ENCODE assay signal across 9 mouse cellular contexts in genomic region chr6:99995970-99996956, GRCm38 (mm10).
A peak's percentile ranks its signal among the peaks of the same experiment; 100 is the strongest.
DNase-seq lines count a peak whose midpoint lies in the region; ATAC-seq lines count a peak whose summit lies in the region.
"Had no signal": no experiment of that assay in that cellular context is flagged by ENCODE, and none has a peak within 500 bp of the region (broad histone marks: within the 10 kb centered on the region; RNA-seq: fewer than 3 reads in every experiment).

No protein-coding gene starts in this region.

- no peak overlapping the region for H3K4me2 ChIP-seq in hindbrain, embryonic 12.5 days (replicated peaks)
- H3K4me2 ChIP-seq in embryonic facial prominence, embryonic 11.5 days (ENCODE audit: low read depth, low read length) = no peak overlapping the region
- H3K4me2 ChIP-seq in intestine, embryonic 15.5 days (replicated peaks) = no peak overlapping the region
- H3K4me2 ChIP-seq in midbrain, embryonic 15.5 days = no peak overlapping the region
- H3K4me2 ChIP-seq: neural tube, embryonic 15.5 days had no signal

- no peak overlapping the region for H3K4me3 ChIP-seq in hindbrain, embryonic 12.5 days
- H3K4me3 ChIP-seq in hindbrain, embryonic 10.5 days = no peak overlapping the region
- H3K4me3 ChIP-seq in embryonic facial prominence, embryonic 11.5 days (ENCODE audit: low read depth, low read length) = no peak overlapping the region
- H3K4me3 ChIP-seq in intestine, embryonic 15.5 days (replicated peaks) = no peak overlapping the region
- H3K4me3 ChIP-seq in midbrain, embryonic 15.5 days = no peak overlapping the region
- H3K4me3 ChIP-seq in limb, embryonic 10.5 days = no peak overlapping the region
- H3K4me3 ChIP-seq: neural tube, embryonic 15.5 days had no signal

- no peaks in the 10 kb centered on the region for H3K9me3 ChIP-seq in hindbrain, embryonic 12.5 days (replicated peaks)
- no peaks in the 10 kb centered on the region for H3K9me3 ChIP-seq in hindbrain, embryonic 10.5 days
- no peaks in the 10 kb centered on the region for H3K9me3 ChIP-seq in embryonic facial prominence, embryonic 11.5 days (replicated peaks; ENCODE audit: control insufficient read depth, low read length)
- no peaks in the 10 kb centered on the region for H3K9me3 ChIP-seq in intestine, embryonic 15.5 days
- H3K9me3 ChIP-seq in midbrain, embryonic 15.5 days = no peaks in the 10 kb centered on the region
- no peaks in the 10 kb centered on the region for H3K9me3 ChIP-seq in limb, embryonic 10.5 days (replicated peaks)
- H3K9me3 ChIP-seq: neural tube, embryonic 15.5 days had no signal

- no peak for DNase-seq in hindbrain, embryonic 10.5 days (ENCODE audit: low spot score)
- peak; percentile 39 for DNase-seq in embryonic facial prominence, embryonic 11.5 days (ENCODE audit: low spot score)
- DNase-seq in kidney, postnatal 36 days = no peak
- DNase-seq in T-cell, adult 2 months (ENCODE audit: low spot score) = no peak
- DNase-seq in limb, embryonic 10.5 days (ENCODE audit: low spot score) = no peak

- H3K27ac ChIP-seq in hindbrain, embryonic 12.5 days = 0 out of 2 replicates have a peak overlapping the region, but pooled peaks have one; percentile 35
- no peak overlapping the region for H3K27ac ChIP-seq in hindbrain, embryonic 10.5 days
- H3K27ac ChIP-seq in embryonic facial prominence, embryonic 11.5 days (replicated peaks; ENCODE audit: low read depth, low read length) = no peak overlapping the region
- no peak overlapping the region for H3K27ac ChIP-seq in intestine, embryonic 15.5 days
- H3K27ac ChIP-seq in midbrain, embryonic 15.5 days = 0 out of 2 replicates have a peak overlapping the region, but pooled peaks have one; percentile 18
- H3K27ac ChIP-seq in limb, embryonic 10.5 days = no peak overlapping the region
- H3K27ac ChIP-seq: neural tube, embryonic 15.5 days had no signal

- H3K4me1 ChIP-seq in hindbrain, embryonic 12.5 days = peaks cover 29% of the 10 kb centered on the region
- H3K4me1 ChIP-seq in hindbrain, embryonic 10.5 days (replicated peaks) = peaks cover 38% of the 10 kb centered on the region
- H3K4me1 ChIP-seq in embryonic facial prominence, embryonic 11.5 days (ENCODE audit: control insufficient read depth, insufficient read depth, low read length) = no peaks in the 10 kb centered on the region; the same call in 1 of the 2 replicates
- H3K4me1 ChIP-seq in intestine, embryonic 15.5 days (replicated peaks) = peaks cover 20% of the 10 kb centered on the region
- peaks cover 30% of the 10 kb centered on the region for H3K4me1 ChIP-seq in midbrain, embryonic 15.5 days
- H3K4me1 ChIP-seq in limb, embryonic 10.5 days = peaks cover 43% of the 10 kb centered on the region

- WGBS in hindbrain, embryonic 12.5 days = 42% methylated on average over 15 of the region's 15 CpGs
- 57% methylated on average over 15 of the region's 15 CpGs for WGBS in hindbrain, embryonic 10.5 days
- 47% methylated on average over 15 of the region's 15 CpGs for WGBS in embryonic facial prominence, embryonic 11.5 days
- WGBS in intestine, embryonic 15.5 days = 51% methylated on average over 15 of the region's 15 CpGs
- 16% methylated on average over 15 of the region's 15 CpGs for WGBS in midbrain, embryonic 15.5 days
- WGBS in limb, embryonic 10.5 days = 66% methylated on average over 15 of the region's 15 CpGs

- H3K9ac ChIP-seq in hindbrain, embryonic 12.5 days = no peak overlapping the region
- H3K9ac ChIP-seq in embryonic facial prominence, embryonic 11.5 days (replicated peaks; ENCODE audit: low read length) = no peak overlapping the region
- H3K9ac ChIP-seq in intestine, embryonic 15.5 days = no peak overlapping the region
- no peak overlapping the region for H3K9ac ChIP-seq in midbrain, embryonic 15.5 days
- H3K9ac ChIP-seq: neural tube, embryonic 15.5 days had no signal

- peaks cover 38% of the 10 kb centered on the region for H3K27me3 ChIP-seq in hindbrain, embryonic 12.5 days
- peaks cover 84% of the 10 kb centered on the region for H3K27me3 ChIP-seq in hindbrain, embryonic 10.5 days (ENCODE audit: insufficient read depth, poor library complexity, severe bottlenecking)
- no peaks in the 10 kb centered on the region; the same call in 1 of the 2 replicates for H3K27me3 ChIP-seq in embryonic facial prominence, embryonic 11.5 days (ENCODE audit: control insufficient read depth, insufficient read depth, low read length)
- no peaks in the 10 kb centered on the region for H3K27me3 ChIP-seq in intestine, embryonic 15.5 days (replicated peaks)
- H3K27me3 ChIP-seq in midbrain, embryonic 15.5 days (replicated peaks) = peaks cover 16% of the 10 kb centered on the region; the same call in 1 of the 2 replicates
- H3K27me3 ChIP-seq in limb, embryonic 10.5 days (ENCODE audit: low read depth, poor library complexity, severe bottlenecking) = peaks cover 92% of the 10 kb centered on the region

- H3K36me3 ChIP-seq in hindbrain, embryonic 12.5 days = no peaks in the 10 kb centered on the region
- H3K36me3 ChIP-seq in hindbrain, embryonic 10.5 days = no peaks in the 10 kb centered on the region
- H3K36me3 ChIP-seq in embryonic facial prominence, embryonic 11.5 days (replicated peaks; ENCODE audit: control insufficient read depth, insufficient read depth, low read depth, low read length) = no peaks in the 10 kb centered on the region
- H3K36me3 ChIP-seq in intestine, embryonic 15.5 days = no peaks in the 10 kb centered on the region
- no peaks in the 10 kb centered on the region for H3K36me3 ChIP-seq in midbrain, embryonic 15.5 days (replicated peaks)
- no peaks in the 10 kb centered on the region for H3K36me3 ChIP-seq in limb, embryonic 10.5 days
- H3K36me3 ChIP-seq: neural tube, embryonic 15.5 days had no signal

- ATAC-seq in hindbrain, embryonic 12.5 days (ENCODE audit: low FRiP score) = peak; percentile 54; the same call in 1 of the 2 replicates
- no peak for ATAC-seq in embryonic facial prominence, embryonic 11.5 days (replicated peaks; ENCODE audit: insufficient number of reproducible peaks, low FRiP score, low TSS enrichment, low read depth)
- ATAC-seq in intestine, embryonic 15.5 days = peak; percentile 77
- peak; percentile 78 for ATAC-seq in midbrain, embryonic 15.5 days (replicated peaks)

Comparison
In these comparisons a context has a peak if more than half of its experiments do, and no peak if none do; other contexts are left out.
1. H3K27ac ChIP-seq: peak in hindbrain, embryonic 12.5 days (single experiment) and midbrain, embryonic 15.5 days (single experiment); none in hindbrain, embryonic 10.5 days (single experiment), embryonic facial prominence, embryonic 11.5 days (single experiment), intestine, embryonic 15.5 days (single experiment) and limb, embryonic 10.5 days (single experiment).